Mouse (Mus musculus) hindbrain, postnatal 0 days (tissue): ENCODE measurements around the gene Prkag1. TPM values are rescaled to one million over a fixed set of nuclear protein-coding genes. Genes with fewer than 3 reads are reported as not detected.

Experiments
- ATAC-seq: fragments of 200-750 bp; cut with Nextera tagmentation; 2 replicates; pipeline ENCODE4 v1.8.0; 2017; ENCODE audit warnings: mild to moderate bottlenecking, moderate TSS enrichment, moderate library complexity
- DNase-seq: peaks from one replicate; pipeline ENCODE4 v3.0.0-alpha.2; 2015; ENCODE audit warnings: low spot score
- H3K27ac ChIP-seq: fragments of 300-500 bp; sonication (generic); 2 replicates; pipeline ENCODE4 v1.5.1; 2014; ENCODE audit warnings: mild to moderate bottlenecking
- H3K27me3 ChIP-seq: fragments of 300-500 bp; sonication (generic); 2 replicates; pipeline ENCODE4 v1.6.1; 2014; ENCODE audit warnings: low read length, mixed read lengths; ENCODE audit not compliant: insufficient read depth
- H3K36me3 ChIP-seq: fragments of 300-500 bp; sonication (generic); 2 replicates; pipeline ENCODE4 v1.6.1; 2014; ENCODE audit warnings: low read length, mixed read lengths; ENCODE audit not compliant: insufficient read depth
- H3K4me1 ChIP-seq: fragments of 300-500 bp; sonication (generic); 2 replicates; pipeline ENCODE4 v1.6.1; 2014; ENCODE audit warnings: antibody characterized with exemption, low read length, mixed read lengths; ENCODE audit not compliant: insufficient read depth
- H3K4me2 ChIP-seq: fragments of 300-500 bp; sonication (generic); 2 replicates; pipeline ENCODE4 v1.6.1; 2014; ENCODE audit warnings: low read depth, mild to moderate bottlenecking, low read length, moderate library complexity, mixed read lengths
- H3K4me3 ChIP-seq: fragments of 300-500 bp; sonication (generic); 2 replicates; pipeline ENCODE4 v1.5.1; 2014; ENCODE audit warnings: low read length
- H3K9ac ChIP-seq: fragments of 300-500 bp; sonication (generic); replicated peaks from 2 replicates; pipeline ENCODE4 v1.6.1; 2014; ENCODE audit warnings: mild to moderate bottlenecking, low read length, moderate library complexity, mixed read lengths
- H3K9me3 ChIP-seq: fragments of 300-500 bp; sonication (generic); 2 replicates; pipeline ENCODE4 v1.6.1; 2016; ENCODE audit warnings: low read length, mixed read lengths
- CTCF ChIP-seq: IDR thresholded peaks from 2 replicates; pipeline ENCODE4 v1.5.1; 2016; ENCODE audit warnings: antibody characterized with exemption, control low read depth, low read depth
- WGBS: fragments of 180-500 bp; shearing (Covaris S2); extraction: QIAGEN DNeasy Blood & Tissue Kit; methylation state at CpG from one replicate; pipeline ENCODE4 v1.1.7; 2014; 5-methylcytosine and 5-hydroxymethylcytosine counted together
- polyA plus RNA-seq: library from polyadenylated mRNA; unstranded; fragments of >200 nt; fragmentation: Nextera tagmentation; extraction: Ambion mirVana; gene quantifications from 2 replicates; pipeline ENCODE4 v1.2.1, GENCODE M21; 2015
- total RNA-seq: library from RNA; depleted of rRNA; stranded (reverse); fragments of >200 nt; gene quantifications from 2 replicates; pipeline ENCODE4 v1.2.3, GENCODE M21; 2014

Gene Prkag1
- total and polyA plus RNA-seq, 2 experiments from 2014 or later = 61.1 to 99.4 TPM

DNA sequence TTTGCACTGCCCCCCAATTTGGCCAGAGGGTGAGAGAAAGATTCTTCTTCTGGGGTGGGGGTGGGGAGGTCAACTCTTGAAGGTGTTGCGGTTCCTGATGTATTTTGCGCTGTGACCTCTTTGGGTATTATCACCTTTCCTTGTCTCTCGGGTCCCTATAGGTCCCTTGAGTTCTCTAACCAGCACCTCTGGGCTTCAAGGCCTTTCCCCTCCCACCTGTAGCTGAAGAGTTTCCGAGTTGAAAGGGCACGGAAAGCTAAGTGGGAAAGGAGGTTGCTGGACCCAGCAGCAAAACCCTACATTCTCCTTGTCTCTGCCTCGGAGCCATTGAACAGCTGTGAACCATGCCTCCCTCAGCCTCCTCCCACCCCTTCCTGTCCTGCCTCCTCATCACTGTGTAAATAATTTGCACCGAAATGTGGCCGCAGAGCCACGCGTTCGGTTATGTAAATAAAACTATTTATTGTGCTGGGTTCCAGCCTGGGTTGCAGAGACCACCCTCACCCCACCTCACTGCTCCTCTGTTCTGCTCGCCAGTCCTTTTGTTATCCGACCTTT lies 38.1 kb downstream of the Prkag1 start:
- ATAC-seq (no peak), DNase-seq (no peak)
- H3K9me3 ChIP-seq = no peaks in the 10 kb centered on the region
- H3K4me1 ChIP-seq = 0 out of 2 replicates have a peak, but pooled peaks cover 7% of the 10 kb centered on the region
- peak overlapping the region; percentile 49 for H3K4me2 ChIP-seq
- peak overlapping the region; percentile 32 for H3K4me3 ChIP-seq
- no peak for TF ChIP-seq CTCF
- WGBS = 7% methylated on average over 13 of the region's 13 CpGs
- peak overlapping the region; percentile 15; the same call in 1 of the 2 replicates for H3K9ac ChIP-seq
- H3K27me3 ChIP-seq = peaks cover 88% of the 10 kb centered on the region
- H3K36me3 ChIP-seq = no peaks in the 10 kb centered on the region
- H3K27ac ChIP-seq = no peak overlapping the region

DNA sequence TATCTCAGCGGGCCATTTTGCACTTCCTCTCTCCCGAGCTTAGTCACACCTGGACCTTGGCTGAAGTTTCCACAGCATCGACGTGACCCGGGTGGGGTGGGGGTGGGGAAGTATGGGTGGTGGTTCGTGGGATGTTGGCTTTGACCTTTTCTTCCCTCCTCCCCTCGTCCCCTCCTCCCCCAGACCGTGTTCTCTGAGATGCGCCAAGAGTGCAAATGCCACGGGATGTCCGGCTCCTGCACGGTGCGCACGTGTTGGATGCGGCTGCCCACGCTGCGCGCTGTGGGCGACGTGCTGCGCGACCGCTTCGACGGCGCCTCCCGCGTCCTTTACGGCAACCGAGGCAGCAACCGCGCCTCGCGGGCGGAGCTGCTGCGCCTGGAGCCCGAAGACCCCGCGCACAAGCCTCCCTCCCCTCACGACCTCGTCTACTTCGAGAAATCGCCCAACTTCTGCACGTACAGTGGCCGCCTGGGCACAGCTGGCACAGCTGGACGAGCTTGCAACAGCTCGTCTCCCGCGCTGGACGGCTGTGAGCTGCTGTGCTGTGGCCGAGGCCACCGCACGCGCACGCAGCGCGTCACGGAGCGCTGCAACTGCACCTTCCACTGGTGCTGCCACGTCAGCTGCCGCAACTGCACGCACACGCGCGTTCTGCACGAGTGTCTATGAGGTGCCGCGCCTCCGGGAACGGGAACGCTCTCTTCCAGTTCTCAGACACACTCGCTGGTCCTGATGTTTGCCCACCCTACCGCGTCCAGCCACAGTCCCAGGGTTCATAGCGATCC lies 38.9 kb downstream of the Prkag1 start:
- H3K4me3 ChIP-seq = peak overlapping the region; percentile 32
- H3K27me3 ChIP-seq = peaks cover 83% of the 10 kb centered on the region
- H3K4me1 ChIP-seq = 0 out of 2 replicates have a peak, but pooled peaks cover 7% of the 10 kb centered on the region
- H3K36me3 ChIP-seq = no peaks in the 10 kb centered on the region
- WGBS = under 1% methylated on average over 72 of the region's 75 CpGs
- DNase-seq (peak; percentile 76), ATAC-seq (peak; percentile 68)
- H3K9me3 ChIP-seq = no peaks in the 10 kb centered on the region
- peak overlapping the region; percentile 49 for H3K4me2 ChIP-seq
- H3K27ac ChIP-seq = no peak overlapping the region
- H3K9ac ChIP-seq = peak overlapping the region; percentile 15
- TF ChIP-seq CTCF = no peak

DNA sequence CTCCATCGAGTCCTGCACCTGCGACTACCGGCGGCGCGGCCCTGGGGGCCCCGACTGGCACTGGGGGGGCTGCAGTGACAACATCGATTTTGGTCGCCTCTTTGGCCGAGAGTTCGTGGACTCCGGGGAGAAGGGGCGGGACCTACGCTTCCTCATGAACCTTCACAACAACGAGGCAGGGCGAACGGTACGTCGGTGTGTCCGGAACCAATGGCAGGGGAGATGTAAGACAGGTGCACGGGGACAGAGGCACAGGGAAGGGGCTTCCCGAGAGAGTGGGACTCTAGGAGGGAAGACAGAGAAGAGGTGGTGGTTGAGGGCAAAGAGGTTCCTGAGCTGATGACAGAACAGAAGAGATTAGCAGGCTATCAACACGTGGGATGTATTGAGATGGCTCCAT lies 39.5 kb downstream of the Prkag1 start:
- no peak overlapping the region for H3K27ac ChIP-seq
- peaks cover 83% of the 10 kb centered on the region for H3K27me3 ChIP-seq
- WGBS = 1% methylated on average over 23 of the region's 23 CpGs
- 0 out of 2 replicates have a peak, but pooled peaks cover 7% of the 10 kb centered on the region for H3K4me1 ChIP-seq
- ATAC-seq (no peak), DNase-seq (no peak)
- H3K9me3 ChIP-seq = no peaks in the 10 kb centered on the region
- H3K4me2 ChIP-seq = no peak overlapping the region
- no peak for TF ChIP-seq CTCF
- H3K9ac ChIP-seq = no peak overlapping the region
- H3K4me3 ChIP-seq = peak overlapping the region; percentile 32; the same call in 1 of the 2 replicates
- H3K36me3 ChIP-seq = no peaks in the 10 kb centered on the region

DNA sequence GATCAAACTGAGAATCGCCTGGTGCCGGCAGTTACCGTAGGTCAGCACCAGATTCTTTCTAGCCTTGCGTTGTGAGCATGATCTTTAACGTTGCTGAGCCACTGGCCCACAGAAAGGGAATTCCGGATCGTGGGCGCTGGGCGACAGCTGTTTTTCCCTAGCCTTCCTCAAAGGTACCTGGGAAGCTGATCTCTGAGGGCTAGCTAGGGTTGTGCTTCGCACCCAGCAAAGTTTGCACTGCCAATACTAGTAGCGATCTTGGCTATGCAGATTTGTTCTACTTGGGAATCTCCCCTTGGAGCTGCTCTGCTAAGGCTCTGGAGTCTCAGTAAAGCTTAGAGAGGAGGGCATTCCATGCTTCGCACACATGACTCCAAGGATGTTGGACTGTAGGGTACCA lies 40.1 kb downstream of the Prkag1 start:
- WGBS = 1% methylated on average over 12 of the region's 12 CpGs
- DNase-seq (no peak), ATAC-seq (no peak)
- Histone ChIP-seq H3K27ac (no peak overlapping the region), H3K27me3 (peaks cover 77% of the 10 kb centered on the region), H3K9me3 (no peaks in the 10 kb centered on the region), H3K9ac (no peak overlapping the region), H3K36me3 (no peaks in the 10 kb centered on the region), H3K4me1 (0 out of 2 replicates have a peak, but pooled peaks cover 7% of the 10 kb centered on the region), H3K4me3 (peak overlapping the region; percentile 18; the same call in 1 of the 2 replicates), H3K4me2 (peak overlapping the region; percentile 16; the same call in 1 of the 2 replicates)
- TF ChIP-seq CTCF = no peak

DNA sequence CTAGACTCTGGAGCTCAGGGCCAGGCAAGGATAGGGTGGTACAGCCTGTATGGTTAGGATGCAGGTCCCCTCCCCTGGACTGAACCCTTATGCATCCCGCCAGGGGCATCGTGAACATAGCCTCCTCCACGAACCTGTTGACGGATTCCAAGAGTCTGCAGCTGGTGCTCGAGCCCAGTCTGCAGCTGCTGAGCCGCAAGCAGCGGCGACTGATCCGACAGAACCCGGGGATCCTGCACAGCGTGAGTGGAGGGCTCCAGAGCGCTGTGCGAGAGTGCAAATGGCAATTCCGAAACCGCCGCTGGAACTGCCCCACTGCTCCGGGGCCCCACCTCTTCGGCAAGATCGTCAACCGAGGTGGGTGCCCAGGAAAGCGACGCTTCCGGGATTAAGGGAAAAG lies 40.6 kb downstream of the Prkag1 start:
- ATAC-seq = no peak
- no peak overlapping the region for H3K9ac ChIP-seq
- WGBS = under 1% methylated on average over 23 of the region's 23 CpGs
- peak overlapping the region; percentile 16; the same call in 1 of the 2 replicates for H3K4me2 ChIP-seq
- TF ChIP-seq CTCF = no peak
- H3K27me3 ChIP-seq = peaks cover 73% of the 10 kb centered on the region
- DNase-seq = no peak
- H3K9me3 ChIP-seq = no peaks in the 10 kb centered on the region
- H3K27ac ChIP-seq = no peak overlapping the region
- no peaks in the 10 kb centered on the region for H3K36me3 ChIP-seq
- H3K4me1 ChIP-seq = 0 out of 2 replicates have a peak, but pooled peaks cover 7% of the 10 kb centered on the region
- peak overlapping the region; percentile 18; the same call in 1 of the 2 replicates for H3K4me3 ChIP-seq

DNA sequence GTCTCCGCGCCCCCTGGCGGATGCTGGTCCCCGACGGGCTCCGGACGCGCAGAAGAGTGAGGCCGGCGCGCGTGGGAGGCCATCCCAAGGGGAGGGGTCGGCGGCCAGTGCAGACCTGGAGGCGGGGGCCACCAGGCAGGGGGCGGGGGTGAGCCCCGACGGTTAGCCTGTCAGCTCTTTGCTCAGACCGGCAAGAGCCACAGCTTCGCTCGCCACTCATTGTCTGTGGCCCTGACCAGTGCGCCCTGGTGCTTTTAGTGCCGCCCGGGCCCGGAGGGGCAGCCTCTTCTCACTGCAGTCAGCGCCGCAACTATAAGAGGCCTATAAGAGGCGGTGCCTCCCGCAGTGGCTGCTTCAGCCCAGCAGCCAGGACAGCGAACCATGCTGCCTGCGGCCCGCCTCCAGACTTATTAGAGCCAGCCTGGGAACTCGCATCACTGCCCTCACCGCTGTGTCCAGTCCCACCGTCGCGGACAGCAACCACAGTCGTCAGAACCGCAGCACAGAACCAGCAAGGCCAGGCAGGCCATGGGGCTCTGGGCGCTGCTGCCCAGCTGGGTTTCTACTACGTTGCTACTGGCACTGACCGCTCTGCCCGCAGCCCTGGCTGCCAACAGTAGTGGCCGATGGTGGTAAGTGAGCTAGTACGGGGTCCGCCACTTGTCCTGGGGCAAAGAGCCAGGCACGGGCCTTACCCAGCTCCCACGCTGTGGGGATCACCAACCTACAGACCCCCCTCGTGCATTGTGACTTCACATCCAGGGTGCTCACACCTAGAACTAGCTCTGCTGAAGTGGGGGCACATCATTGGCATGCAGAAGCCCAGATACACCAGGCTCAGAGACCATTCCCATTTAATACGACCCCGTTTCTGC lies 41.4 kb downstream of the Prkag1 start, which contains the start of gene Wnt1:
TSS of gene Wnt1 (plus strand) at position 197 of the 875 bp plus-strand sequence.
- ATAC-seq (no peak), DNase-seq (peak; percentile 35)
- Histone ChIP-seq H3K4me2 (peak within 1 kb of the TSS; percentile 16; the same call in 1 of the 2 replicates), H3K27me3 (peaks cover 65% of the 10 kb centered on the region), H3K9ac (no peak within 1 kb of the TSS), H3K4me1 (0 out of 2 replicates have a peak, but pooled peaks cover 7% of the 10 kb centered on the region), H3K4me3 (peak within 1 kb of the TSS; percentile 18), H3K9me3 (no peaks in the 10 kb centered on the region), H3K36me3 (no peaks in the 10 kb centered on the region), H3K27ac (no peak within 1 kb of the TSS)
- WGBS = 1% methylated on average over 42 of the region's 51 CpGs
- TF ChIP-seq CTCF = peak; percentile 64; the same call in 1 of the 2 replicates
